Mouse (Mus musculus): ENCODE data around the gene Gm13040. TPM values are rescaled to one million over a fixed set of nuclear protein-coding genes. Genes with fewer than 3 reads are reported as not detected.
"Not testable (repeated sequence)": the region's sequence is repeated elsewhere in the genome, so short reads cannot be mapped to it uniquely, and the experiment has no call there.

Gm13040 gene
- not detected in 2 replicates for polyA plus RNA-seq (2012; rRNA removed)

DNA sequence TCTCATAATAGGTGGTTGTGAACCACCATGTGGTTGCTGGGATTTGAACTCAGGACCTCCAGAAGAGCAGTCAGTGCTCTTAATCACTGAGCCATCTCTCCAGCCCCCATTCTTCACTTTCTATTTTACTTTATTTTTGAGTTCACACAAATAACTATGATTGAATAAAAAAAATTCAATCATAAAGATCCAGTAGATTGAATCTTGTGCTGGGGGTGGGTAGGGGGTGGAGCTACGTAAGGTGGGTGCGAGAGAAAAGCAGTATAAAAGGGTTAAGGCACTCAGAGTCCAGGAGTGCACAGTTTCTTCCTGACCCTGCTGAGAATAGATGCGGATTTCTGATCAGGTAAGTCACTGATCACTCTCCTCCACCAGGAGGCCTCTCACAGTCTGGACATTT, at the start of gene Gm13040:
Gm13040 (plus strand) TSS at position 301 of the 400 bp plus-strand sequence.
- not testable (repeated sequence) for H3K4me3 ChIP-seq (ENCODE audit: extremely low read depth, insufficient read depth, insufficient read length); DNase-seq (ENCODE audit: low read depth in 1 of 2, low spot score in 2 of 2); H3K36me3 ChIP-seq (ENCODE audit: control insufficient read depth, insufficient read depth, low read length); H3K27me3 ChIP-seq (ENCODE audit: control insufficient read depth, insufficient read depth, low read length); H3K4me1 ChIP-seq (ENCODE audit: control insufficient read depth, insufficient read depth, insufficient read length); H3K27ac ChIP-seq (ENCODE audit: insufficient read depth, low read length)
- WGBS = no CpG with 5 or more reads among the region's 3 CpGs

DNA sequence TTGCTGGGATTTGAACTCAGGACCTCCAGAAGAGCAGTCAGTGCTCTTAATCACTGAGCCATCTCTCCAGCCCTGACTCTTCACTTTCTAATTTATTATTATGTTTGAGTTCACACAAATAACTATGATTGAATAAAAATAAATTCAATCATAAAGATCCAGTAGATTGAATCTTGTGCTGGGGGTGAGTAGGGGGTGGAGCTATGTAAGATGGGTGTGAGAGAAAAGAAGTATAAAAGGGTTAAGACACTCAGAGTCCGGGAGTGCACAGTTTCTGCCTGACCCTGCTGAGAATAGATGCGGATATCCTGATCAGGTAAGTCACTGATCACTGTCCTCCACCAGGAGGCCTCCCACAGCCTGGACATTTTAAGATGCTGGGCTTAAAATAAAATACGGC, 24.7 kb upstream of the Gm13040 start, which contains the start of gene Gm13043:
Gm13043 (plus strand) TSS at position 301 of the 400 bp plus-strand sequence.
- no peak for TF ChIP-seq POLR2A (IDR thresholded peaks at IDR 0.05; ENCODE audit: low read depth, low read length)
- H3K27me3 ChIP-seq (ENCODE audit: control insufficient read depth, insufficient read depth, low read length) = no peaks in the 10 kb centered on the region
- H3K4me1 ChIP-seq (ENCODE audit: control insufficient read depth, insufficient read depth, insufficient read length) = no peaks in the 10 kb centered on the region
- no peak for DNase-seq (ENCODE audit: low read depth in 1 of 2, low spot score in 2 of 2)
- H3K4me3 ChIP-seq (ENCODE audit: extremely low read depth, insufficient read depth, insufficient read length) = no peak within 1 kb of the TSS
- no peak within 1 kb of the TSS for H3K27ac ChIP-seq (ENCODE audit: insufficient read depth, low read length)
- no peaks in the 10 kb centered on the region for H3K36me3 ChIP-seq (ENCODE audit: control insufficient read depth, insufficient read depth, low read length)
- 80% methylated on average over 3 of the region's 3 CpGs for WGBS

DNA sequence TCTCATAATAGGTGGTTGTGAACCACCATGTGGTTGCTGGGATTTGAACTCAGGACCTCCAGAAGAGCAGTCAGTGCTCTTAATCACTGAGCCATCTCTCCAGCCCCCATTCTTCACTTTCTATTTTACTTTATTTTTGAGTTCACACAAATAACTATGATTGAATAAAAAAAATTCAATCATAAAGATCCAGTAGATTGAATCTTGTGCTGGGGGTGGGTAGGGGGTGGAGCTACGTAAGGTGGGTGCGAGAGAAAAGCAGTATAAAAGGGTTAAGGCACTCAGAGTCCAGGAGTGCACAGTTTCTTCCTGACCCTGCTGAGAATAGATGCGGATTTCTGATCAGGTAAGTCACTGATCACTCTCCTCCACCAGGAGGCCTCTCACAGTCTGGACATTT, 15.6 kb downstream of the Gm13040 start, which contains the start of the genes BC080695 and Gm13057:
BC080695 (plus strand) TSS at position 301 of the 400 bp plus-strand sequence.
Gm13057 (plus strand) TSS at position 310 of the 400 bp plus-strand sequence.
- not testable (repeated sequence) for H3K27me3 ChIP-seq (ENCODE audit: control insufficient read depth, insufficient read depth, low read length); H3K4me3 ChIP-seq (ENCODE audit: extremely low read depth, insufficient read depth, insufficient read length); H3K36me3 ChIP-seq (ENCODE audit: control insufficient read depth, insufficient read depth, low read length); DNase-seq (ENCODE audit: low read depth in 1 of 2, low spot score in 2 of 2); H3K4me1 ChIP-seq (ENCODE audit: control insufficient read depth, insufficient read depth, insufficient read length); H3K27ac ChIP-seq (ENCODE audit: insufficient read depth, low read length)
- no CpG with 5 or more reads among the region's 3 CpGs for WGBS

Other genes starting within 250 kb of the Gm13040 start
- 0.18 and 0.28 TPM in 2 replicates for gene Pdpn, start 236.4 kb upstream of the Gm13040 start, polyA plus RNA-seq (2012; rRNA removed)
- not detected in 2 replicates for gene Lrrc38, start 186.2 kb upstream of the Gm13040 start, polyA plus RNA-seq (2012; rRNA removed)
- not detected in 2 replicates for gene Pramel1, start 141.5 kb upstream of the Gm13040 start, polyA plus RNA-seq (2012; rRNA removed)
- gene Pramef8, start 123.5 kb upstream of the Gm13040 start, polyA plus RNA-seq (2012; rRNA removed) = 4.6 and 5.2 TPM in 2 replicates
- gene Oog4, start 85.6 kb upstream of the Gm13040 start, polyA plus RNA-seq (2012; rRNA removed) = not detected in 2 replicates
- gene Gm13043, start 24.6 kb upstream of the Gm13040 start, polyA plus RNA-seq (2012; rRNA removed) = not detected in 2 replicates
- gene BC080695, start 15.7 kb downstream of the Gm13040 start, polyA plus RNA-seq (2012; rRNA removed) = not detected in 2 replicates
- gene Gm13057, start 15.8 kb downstream of the Gm13040 start, polyA plus RNA-seq (2012; rRNA removed) = not detected in 2 replicates
- gene Gm13083, start 79.0 kb downstream of the Gm13040 start, polyA plus RNA-seq (2012; rRNA removed) = not detected in 2 replicates
- not detected in 2 replicates for gene Gm13088, start 121.3 kb downstream of the Gm13040 start, polyA plus RNA-seq (2012; rRNA removed)
- not detected in 2 replicates for gene Gm13089, start 166.8 kb downstream of the Gm13040 start, polyA plus RNA-seq (2012; rRNA removed)
- gene Gm13078, start 183.5 kb downstream of the Gm13040 start, polyA plus RNA-seq (2012; rRNA removed) = not detected in 2 replicates